11 mouse cellular contexts compared by ENCODE assay signal in genomic region chr2:168881927-168882326, GRCm38 (mm10).
DNase-seq lines count a peak whose midpoint lies in the region; ATAC-seq and TF ChIP-seq lines count a peak whose summit lies in the region.
"Had no signal": no experiment of that assay in that cellular context is flagged by ENCODE, and none has a peak within 500 bp of the region (broad histone marks: within the 10 kb centered on the region; RNA-seq: fewer than 3 reads in every experiment).

No protein-coding gene starts in this region.

- no peak overlapping the region for H3K4me3 ChIP-seq in kidney, postnatal 0 days (replicated peaks; ENCODE audit: low read depth, low read length)
- H3K4me3 ChIP-seq in kidney, embryonic 14.5 days (ENCODE audit: low read length), result no peak overlapping the region
- H3K4me3 ChIP-seq: limb, embryonic 15.5 days had no signal

- H3K27ac ChIP-seq in kidney, postnatal 0 days, result no peak overlapping the region
- no peak overlapping the region for H3K27ac ChIP-seq in kidney, embryonic 14.5 days (ENCODE audit: low read depth, low read length)
- H3K27ac ChIP-seq: limb, embryonic 15.5 days had no signal

- no peak overlapping the region for H3K4me2 ChIP-seq in kidney, postnatal 0 days (ENCODE audit: low read length)
- H3K4me2 ChIP-seq in kidney, embryonic 14.5 days (replicated peaks; ENCODE audit: low read depth, low read length), result no peak overlapping the region
- H3K4me2 ChIP-seq: limb, embryonic 15.5 days had no signal

- DNase-seq in CD4-positive, CD25-positive, alpha-beta regulatory T cell, adult 2 months (ENCODE audit: low read depth, low spot score), result peak; percentile 45
- DNase-seq in kidney, postnatal 0 days (ENCODE audit: low spot score), result no peak
- peak; percentile 61 for DNase-seq in R1 (ENCODE audit: low read depth, low spot score)
- DNase-seq in kidney, postnatal 4 days, result peak; percentile 40 to 41
- no peak for DNase-seq in gastrocnemius, adult 18-20 months (ENCODE audit: low spot score)
- DNase-seq in heart, adult 11 months, result no peak
- DNase-seq: gastrocnemius, postnatal 25 days had no signal

- H3K9me3 ChIP-seq in kidney, postnatal 0 days (replicated peaks; ENCODE audit: low read length), result no peaks in the 10 kb centered on the region
- H3K9me3 ChIP-seq in kidney, embryonic 14.5 days (ENCODE audit: control insufficient read depth, low read length), result no peaks in the 10 kb centered on the region
- H3K9me3 ChIP-seq: limb, embryonic 15.5 days had no signal

- H3K36me3 ChIP-seq in kidney, postnatal 0 days (ENCODE audit: insufficient read depth, low read length), result no peaks in the 10 kb centered on the region
- no peaks in the 10 kb centered on the region for H3K36me3 ChIP-seq in kidney, embryonic 14.5 days (ENCODE audit: control insufficient read depth, insufficient read depth, low read length)
- H3K36me3 ChIP-seq: limb, embryonic 15.5 days had no signal

- H3K4me1 ChIP-seq in kidney, postnatal 0 days (replicated peaks; ENCODE audit: insufficient read depth, low read length), result no peaks in the 10 kb centered on the region
- no peaks in the 10 kb centered on the region for H3K4me1 ChIP-seq in kidney, embryonic 14.5 days (ENCODE audit: control insufficient read depth, insufficient read depth, low read length)
- H3K4me1 ChIP-seq: limb, embryonic 15.5 days had no signal

- no peak for ATAC-seq in CD4-positive, CD25-positive, alpha-beta regulatory T cell, adult 4 months
- no peak for ATAC-seq in kidney, postnatal 0 days (replicated peaks; ENCODE audit: low FRiP score, low read depth)
- no peak for ATAC-seq in kidney, embryonic 14.5 days (ENCODE audit: low FRiP score, low TSS enrichment)
- ATAC-seq: inflammation-experienced regulatory T-cells, adult 6 months had no signal

- peak; percentile 72 for TF ChIP-seq CTCF in kidney, postnatal 0 days (IDR thresholded peaks at IDR 0.05; ENCODE audit: low read depth)

- no peaks in the 10 kb centered on the region for H3K27me3 ChIP-seq in kidney, postnatal 0 days (ENCODE audit: insufficient read depth, low read length)
- H3K27me3 ChIP-seq in kidney, embryonic 14.5 days (ENCODE audit: control insufficient read depth, insufficient read depth, low read length), result no peaks in the 10 kb centered on the region
- H3K27me3 ChIP-seq: limb, embryonic 15.5 days had no signal

- H3K9ac ChIP-seq in kidney, postnatal 0 days (ENCODE audit: low read depth, low read length), result no peak overlapping the region
- no peak overlapping the region for H3K9ac ChIP-seq in kidney, embryonic 14.5 days (ENCODE audit: low read depth, low read length)
- H3K9ac ChIP-seq: limb, embryonic 15.5 days had no signal

- WGBS in kidney, postnatal 0 days, result 48% methylated on average over 5 of the region's 5 CpGs
- 50% methylated on average over 5 of the region's 5 CpGs for WGBS in kidney, embryonic 14.5 days

Comparison
In these comparisons a context has a peak if more than half of its experiments do, and no peak if none do; other contexts are left out.
1. DNase-seq: peak in CD4-positive, CD25-positive, alpha-beta regulatory T cell, adult 2 months (single experiment), R1 (single experiment) and kidney, postnatal 4 days (2 of 2); none in kidney, postnatal 0 days (single experiment), gastrocnemius, adult 18-20 months (single experiment) and heart, adult 11 months (single experiment).